Mouse (Mus musculus) left cerebral cortex, postnatal 25 days (tissue): Measurements from ENCODE around the gene Arhgap35. TPM values are rescaled to one million over a fixed set of nuclear protein-coding genes. Genes with fewer than 3 reads are reported as not detected.
"Not testable (repeated sequence)": the region's sequence is repeated elsewhere in the genome, so short reads cannot be mapped to it uniquely, and the experiment has no call there.

ENCODE experiments used
- DNase-seq, 2 experiments: peaks; one replicate each; pipeline ENCODE4 v3.0.0; 2022; ENCODE audit warnings: low spot score in 2 of 2, mixed read lengths in 1 of 2
- intact Hi-C: fragments of 180-260 bp; cut with DNase I; formaldehyde crosslinking; loops from one replicate; pipeline ENCODE4 v1.15.1; 2025
- total RNA-seq, 2 experiments: library from RNA; stranded (reverse); gene quantifications; 2 replicates each; pipeline ENCODE4 v1.2.3; 2021

Arhgap35 gene
- 100 to 1,000 TPM; 137 to 139 TPM for total RNA-seq

DNA sequence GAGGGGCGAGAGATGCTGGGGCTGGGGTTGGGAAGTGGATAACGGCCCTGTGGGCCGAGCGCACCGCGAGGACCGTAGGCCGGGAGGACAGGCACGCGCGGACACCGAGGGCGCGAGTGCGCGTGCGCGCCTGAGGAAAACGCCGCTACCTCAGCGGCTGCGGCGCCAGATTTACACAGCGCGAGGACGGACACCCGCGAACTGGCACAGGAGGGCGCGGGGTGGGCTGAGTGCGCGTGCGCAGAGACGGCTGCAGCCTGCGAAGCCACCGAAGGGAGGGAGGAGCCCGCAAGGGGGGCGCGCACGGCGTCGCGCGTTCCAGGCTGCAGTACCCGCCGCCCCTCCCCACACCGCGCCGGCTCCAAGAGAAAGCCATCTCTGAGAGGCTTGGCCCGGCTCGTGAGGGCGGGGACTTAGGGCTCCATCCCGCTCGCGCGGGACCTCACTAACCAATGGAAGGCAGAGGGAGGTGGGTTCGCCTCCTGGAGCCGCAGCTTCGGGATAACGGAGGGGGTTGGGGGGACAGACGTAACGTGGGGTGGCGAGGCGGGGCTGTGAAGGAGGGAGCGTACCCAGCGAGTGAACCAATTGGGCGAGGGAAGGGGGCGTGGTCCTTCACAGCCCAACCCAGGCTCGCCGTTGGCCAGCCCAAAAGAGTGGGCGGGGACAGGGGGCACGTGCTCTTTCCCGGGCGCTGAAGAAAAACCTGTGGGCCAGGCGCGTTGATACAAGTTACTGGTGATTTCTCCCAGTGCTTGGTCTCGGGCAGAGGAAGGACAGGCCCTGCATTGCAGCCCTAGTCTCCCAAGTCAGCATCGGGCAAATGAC is at the start of gene Arhgap35:
Gene Arhgap35, minus strand, starts transcription at position 106 of the 828 bp plus-strand sequence.
- intact Hi-C loops, result loop anchor here (2.0 to 10.0 kb wide), 5 partner anchors 38 to 320 kb away; partner anchors contain the start of gene Zc3h4
- peak; percentile 99 to 100 for DNase-seq

DNA sequence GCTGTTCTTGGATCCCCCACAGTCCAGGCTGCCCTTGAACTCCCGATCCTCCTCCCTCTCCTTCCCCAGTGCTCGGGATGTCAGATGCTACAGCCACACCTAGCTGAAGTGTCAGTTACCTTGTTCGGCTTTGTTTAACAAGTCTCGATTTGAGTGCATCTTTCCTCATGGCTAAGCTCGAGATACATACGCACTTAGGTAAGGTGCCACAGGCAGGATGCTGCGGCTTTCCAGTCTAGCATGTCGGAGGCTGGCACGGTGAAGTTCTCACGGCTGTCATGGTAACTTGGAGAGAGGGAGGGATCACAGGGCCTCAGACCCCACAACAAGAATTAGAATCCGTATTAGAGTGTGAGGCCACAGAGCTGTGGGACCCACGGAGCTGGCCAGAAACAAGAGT is 29.5 kb upstream of the Arhgap35 start:
- intact Hi-C loops, result no loop called here
- DNase-seq, result no peak

DNA sequence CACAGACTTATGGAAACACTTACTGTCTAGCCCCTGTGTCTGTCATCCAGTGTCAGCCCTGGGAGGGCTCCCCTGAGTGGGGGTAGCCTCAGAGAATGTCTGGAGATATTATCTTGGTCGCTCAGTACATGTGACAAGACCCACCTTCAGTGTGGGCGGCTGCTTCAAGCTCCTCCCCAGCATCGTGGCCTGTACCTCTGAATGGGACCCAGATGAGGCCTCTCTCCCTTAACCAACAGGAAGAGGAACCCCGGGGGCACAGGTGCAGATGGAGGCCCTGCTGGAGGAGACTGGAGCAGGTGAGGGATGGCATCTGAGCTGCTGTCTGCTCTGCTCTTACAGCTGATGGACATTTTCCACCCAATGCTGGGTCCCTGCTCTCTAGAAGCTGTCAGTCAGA is 28.3 kb upstream of the Arhgap35 start:
- intact Hi-C loops, DNase-seq: not testable (repeated sequence)

DNA sequence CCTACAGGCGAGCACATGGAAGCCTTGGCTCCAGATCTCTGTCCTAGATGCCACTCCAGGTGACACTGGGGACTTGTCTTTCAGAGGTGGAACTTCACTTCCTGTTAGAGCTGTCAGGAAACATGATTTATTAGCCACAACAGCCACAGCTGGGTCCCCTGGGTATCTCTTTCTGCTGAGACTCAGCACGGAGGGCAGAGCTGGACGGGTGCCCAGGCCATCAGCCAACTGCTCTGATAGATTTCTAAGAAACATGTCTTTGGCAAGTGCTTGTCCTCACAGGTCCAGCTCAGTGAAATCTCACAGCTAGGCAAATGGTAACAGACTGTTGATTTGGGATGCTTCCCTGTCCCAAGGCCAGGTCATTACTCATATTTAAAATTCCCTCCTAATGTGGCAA is 24.2 kb upstream of the Arhgap35 start:
- intact Hi-C loops, result no loop called here
- DNase-seq, result no peak

DNA sequence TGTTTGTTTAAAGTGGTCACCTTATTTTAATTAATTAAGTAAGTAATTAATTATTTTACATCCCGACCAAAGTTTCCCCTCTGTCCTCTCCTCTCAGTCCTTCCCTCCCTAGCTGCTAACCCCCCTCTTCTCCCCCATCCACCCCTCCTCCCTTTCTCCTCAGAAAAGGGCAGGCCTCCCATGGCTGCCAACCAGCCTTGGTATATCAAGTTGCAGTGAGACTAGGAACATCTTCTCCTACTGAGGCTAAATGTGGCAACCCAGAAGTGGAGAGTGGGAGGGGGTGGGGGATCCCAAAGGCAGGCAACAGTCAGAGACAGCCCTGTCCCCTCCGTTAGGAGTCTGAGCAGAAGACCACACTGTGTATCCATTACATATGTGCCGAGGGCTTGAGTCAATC is 20.3 kb upstream of the Arhgap35 start:
- DNase-seq, result no peak
- intact Hi-C loops, result no loop called here

DNA sequence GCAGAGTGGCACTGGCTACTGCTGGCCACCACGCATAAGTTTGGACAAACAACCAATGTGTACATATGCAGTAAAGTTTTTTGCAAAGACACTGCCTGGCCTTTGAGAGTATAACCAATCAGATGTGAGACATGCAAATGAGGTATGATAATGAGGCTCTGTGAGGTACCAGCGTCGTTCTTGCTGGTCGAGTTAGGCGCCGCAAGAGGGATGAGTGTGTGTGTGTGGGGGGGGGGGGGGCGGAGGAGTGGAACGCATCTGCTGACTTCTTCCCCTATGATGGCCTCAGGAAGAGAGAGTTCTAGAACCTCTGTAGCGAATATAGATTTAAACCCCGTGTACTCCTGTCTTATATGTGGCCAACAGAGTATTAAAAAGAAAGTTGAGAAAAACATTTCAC is 19.1 kb upstream of the Arhgap35 start:
- intact Hi-C loops, DNase-seq: not testable (repeated sequence)

DNA sequence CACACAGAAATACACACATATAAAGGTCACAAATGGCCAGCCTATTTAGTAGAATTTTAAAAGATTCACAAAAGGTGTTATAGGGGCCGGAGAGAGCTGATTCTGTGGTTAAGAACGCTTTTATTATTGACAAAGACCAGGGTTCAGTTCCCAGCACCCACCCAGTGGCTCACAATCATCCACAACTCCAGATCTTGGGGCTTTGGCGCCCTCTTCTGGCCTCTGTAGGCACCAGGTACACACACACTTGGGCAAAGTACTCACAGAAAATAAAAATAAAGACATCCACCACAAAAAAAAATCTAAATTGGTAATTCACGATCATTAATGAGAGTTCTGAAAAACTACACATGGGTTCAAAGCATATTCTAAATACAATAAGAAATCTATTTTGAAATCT is 17.1 kb upstream of the Arhgap35 start:
- no peak for DNase-seq
- intact Hi-C loops, result no loop called here

DNA sequence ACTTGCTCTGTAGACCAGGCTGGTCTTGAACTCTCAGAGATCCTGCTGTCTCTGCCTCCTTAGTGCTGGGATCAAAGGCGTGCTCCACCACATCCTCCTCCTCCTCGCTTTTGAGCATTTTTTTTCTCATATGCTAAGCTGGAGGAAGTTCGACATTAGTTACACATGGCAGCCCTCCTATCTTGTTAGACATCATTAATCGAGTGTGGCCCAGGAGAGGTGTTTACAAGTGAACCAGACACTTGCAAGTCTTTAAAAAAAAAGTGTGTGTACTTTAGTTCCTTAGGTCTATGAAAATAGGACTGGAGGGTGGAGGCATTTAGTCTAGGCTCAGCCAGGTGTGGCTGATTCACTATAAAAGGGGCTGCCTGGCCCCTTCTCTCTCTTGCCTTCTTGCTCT is 16.2 kb upstream of the Arhgap35 start:
- DNase-seq, result no peak
- intact Hi-C loops, result no loop called here

DNA sequence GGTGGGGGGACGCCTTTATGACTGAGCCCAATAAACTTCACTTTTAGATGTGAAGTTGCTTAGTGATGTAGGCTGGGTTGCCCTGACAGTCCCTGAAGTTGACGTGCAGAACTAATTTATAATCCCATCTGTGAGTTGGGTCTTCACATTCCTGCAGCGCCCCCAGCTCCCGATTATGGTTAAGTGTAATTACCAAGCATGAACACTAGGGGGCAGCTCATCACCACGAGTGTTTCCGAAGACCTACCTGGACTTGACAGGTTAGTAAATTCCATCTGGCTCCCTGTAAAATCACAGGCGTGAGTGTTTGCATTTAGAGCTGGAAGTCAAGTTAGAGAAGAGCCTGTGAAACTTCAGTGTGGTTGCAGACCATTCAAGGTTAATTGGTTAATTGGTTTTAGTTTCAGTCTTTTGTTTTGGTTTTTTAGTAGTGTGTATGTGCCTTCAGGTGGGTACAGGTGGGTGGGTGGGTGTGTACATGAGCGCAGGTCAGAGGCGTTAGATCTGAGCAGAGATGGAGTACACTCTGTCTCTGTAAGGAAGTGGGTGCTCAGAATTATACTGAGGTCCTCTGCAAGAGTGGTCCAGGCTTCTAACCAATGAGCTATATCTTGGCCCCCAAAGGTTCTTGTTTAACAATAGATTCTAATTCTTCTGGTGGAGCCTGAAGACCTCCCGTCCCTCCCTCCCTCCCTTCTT is 15.0 kb upstream of the Arhgap35 start:
- DNase-seq, result peak; percentile 67 to 68
- intact Hi-C loops, result loop anchor here (1.0 to 5.0 kb wide), 3 partner anchors 66 to 183 kb away; no protein-coding TSS in a partner anchor

DNA sequence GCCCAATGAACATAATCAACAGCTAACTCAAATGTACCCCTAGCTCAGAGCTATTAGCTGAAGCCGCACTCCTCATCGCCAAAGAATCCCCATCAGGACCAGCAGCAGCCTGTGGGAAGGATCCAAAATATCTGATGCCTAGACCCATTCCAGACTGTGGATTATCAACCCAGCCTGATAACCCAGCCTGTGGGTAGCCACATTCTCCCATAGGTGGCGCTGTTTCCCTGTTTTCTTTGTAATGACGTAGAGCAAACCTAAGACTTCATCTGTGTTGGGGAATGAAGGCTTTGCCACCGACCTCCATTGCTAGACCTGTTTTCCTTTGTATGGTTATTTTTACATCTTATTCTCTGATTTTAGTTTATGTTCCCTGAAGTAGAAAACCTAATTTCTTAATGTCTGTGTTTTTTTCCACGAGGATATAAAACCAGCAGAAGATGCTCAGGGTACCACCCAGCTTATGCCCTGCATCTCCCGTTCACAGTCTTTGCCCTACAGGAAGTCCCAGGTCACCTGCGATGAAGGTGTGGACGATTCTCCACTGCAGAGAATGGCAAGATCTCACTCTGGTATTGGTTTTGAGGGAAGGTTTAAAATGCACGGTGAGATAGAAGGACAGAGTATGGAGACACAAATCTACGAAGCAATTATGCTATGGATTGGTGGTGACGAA is 13.4 kb upstream of the Arhgap35 start:
- DNase-seq, result peak; percentile 65 to 82
- intact Hi-C loops, result loop anchor here (5.0 kb wide), 1 partner anchor 184 kb away; no protein-coding TSS in a partner anchor

DNA sequence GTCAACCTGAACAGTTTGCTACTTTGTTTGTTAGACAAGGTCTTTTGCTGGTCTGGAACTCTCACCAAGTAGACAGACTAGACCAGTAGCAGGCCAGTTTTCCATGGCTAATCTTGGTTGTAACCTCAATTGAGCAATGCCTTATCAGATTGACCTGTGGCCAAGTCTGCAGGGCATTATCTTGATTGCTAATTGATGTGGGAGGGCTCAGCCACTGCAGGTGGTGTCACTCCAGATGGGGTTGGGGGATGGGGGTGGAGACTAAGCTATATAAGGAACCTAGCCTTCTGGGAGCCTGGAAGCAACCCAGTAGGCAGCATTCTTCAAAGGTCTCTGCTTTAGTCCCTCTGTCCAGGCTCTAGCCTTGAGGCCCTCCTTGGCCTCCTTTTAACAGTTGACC is 8.9 kb upstream of the Arhgap35 start:
- no peak for DNase-seq
- intact Hi-C loops, result no loop called here

DNA sequence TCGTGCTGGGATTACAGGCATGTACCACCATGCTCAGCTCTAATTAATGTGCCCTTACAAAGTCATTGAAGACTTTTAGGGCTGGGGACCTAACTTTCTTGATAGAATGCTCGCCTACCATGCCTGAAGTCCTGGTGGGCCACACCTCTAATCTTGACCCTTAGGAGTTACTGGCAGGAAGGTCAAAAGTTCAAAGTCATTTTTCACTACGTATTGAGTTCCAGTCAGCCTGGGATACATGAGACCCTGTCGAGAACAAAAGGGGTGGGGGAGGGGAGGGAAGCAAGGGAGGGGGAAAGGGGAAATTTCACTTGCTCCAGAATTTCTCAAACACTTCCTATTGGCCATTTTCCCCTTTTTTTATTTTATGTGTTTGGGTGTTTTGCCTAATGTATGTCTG is 8.3 kb upstream of the Arhgap35 start:
- intact Hi-C loops, result no loop called here

DNA sequence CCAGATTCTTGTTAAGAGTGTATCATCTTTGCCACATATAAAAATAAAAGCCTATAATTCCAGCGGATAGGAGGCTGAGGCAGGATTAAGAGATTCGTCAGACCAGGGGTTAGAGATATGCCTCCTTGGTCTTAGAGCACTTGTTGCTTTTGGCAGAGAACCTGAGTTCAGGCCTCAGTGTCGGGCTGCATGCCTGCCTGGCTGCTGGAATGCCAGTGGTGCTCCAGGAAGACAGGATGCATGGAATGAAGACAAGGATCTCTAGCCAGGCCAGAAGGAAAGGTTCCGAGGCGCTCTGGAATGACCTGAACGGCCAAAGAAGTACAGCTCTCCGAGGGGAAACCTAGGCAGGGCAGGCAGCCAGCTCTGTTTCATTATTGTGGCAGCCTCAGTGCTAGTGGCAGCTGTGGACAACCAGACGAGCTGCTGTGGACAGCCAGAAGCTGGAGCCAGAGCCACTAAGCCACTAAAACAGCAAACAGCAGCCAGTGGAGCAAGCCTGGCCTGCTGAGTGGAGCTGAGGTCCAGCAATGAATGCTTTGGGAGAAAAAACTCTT is 6.4 kb upstream of the Arhgap35 start:
- DNase-seq, result no peak
- intact Hi-C loops, result no loop called here

More for the DNA sequence above, 8.3 kb upstream of the Arhgap35 start:
- no peak for DNase-seq

DNA sequence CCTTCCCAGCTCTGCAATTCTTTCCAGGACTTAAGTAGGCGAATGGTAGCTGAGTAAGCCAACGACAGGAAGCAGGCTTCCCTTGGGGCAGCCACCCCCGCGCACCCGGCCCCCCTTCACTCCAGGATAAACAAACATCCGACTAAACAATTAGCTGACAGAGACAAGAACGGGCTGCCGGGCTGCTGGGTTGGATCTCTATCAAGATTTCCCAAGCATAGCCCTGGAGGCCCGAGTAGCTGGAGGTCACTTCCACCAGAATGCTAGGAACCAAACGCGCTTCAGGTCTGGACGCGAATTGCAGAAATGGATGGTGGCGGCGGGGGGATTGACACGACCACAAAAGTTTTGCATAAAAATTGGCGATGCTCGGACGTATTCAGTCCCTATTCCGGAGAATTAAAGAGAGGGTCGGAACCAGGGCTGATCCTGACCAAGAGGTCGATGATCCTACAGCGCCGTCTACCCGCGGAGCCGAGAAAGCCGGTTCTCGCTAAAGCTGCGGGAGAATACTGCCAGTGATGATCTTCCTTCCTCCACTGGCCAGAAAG is 3.9 kb upstream of the Arhgap35 start:
- intact Hi-C loops, result loop anchor here (2.0 to 10.0 kb wide), 4 partner anchors 64 to 324 kb away; no protein-coding TSS in a partner anchor
- peak; percentile 51 to 63 for DNase-seq

DNA sequence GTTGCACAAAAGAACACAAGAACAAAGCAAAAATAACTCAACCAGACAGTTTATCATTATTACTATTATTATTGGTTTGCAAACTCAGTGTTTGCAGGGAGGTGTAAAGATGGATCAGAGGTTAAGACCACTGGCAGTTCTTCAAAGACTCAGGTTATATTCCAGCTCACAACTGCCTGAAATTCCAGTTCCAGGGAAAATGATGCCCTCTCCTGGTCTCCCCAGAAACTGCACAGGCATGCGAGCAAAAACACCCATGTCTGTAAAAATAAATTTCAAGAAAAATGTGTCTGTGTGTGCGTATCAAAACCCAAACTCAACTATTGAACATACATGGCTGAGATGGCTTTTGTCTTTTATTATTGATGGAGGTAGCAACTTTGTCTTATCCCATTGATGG is 2.3 kb upstream of the Arhgap35 start:
- peak; percentile 57 to 77 for DNase-seq
- intact Hi-C loops, result loop anchor here (2.0 to 10.0 kb wide), 4 partner anchors 62 to 322 kb away; no protein-coding TSS in a partner anchor

DNA sequence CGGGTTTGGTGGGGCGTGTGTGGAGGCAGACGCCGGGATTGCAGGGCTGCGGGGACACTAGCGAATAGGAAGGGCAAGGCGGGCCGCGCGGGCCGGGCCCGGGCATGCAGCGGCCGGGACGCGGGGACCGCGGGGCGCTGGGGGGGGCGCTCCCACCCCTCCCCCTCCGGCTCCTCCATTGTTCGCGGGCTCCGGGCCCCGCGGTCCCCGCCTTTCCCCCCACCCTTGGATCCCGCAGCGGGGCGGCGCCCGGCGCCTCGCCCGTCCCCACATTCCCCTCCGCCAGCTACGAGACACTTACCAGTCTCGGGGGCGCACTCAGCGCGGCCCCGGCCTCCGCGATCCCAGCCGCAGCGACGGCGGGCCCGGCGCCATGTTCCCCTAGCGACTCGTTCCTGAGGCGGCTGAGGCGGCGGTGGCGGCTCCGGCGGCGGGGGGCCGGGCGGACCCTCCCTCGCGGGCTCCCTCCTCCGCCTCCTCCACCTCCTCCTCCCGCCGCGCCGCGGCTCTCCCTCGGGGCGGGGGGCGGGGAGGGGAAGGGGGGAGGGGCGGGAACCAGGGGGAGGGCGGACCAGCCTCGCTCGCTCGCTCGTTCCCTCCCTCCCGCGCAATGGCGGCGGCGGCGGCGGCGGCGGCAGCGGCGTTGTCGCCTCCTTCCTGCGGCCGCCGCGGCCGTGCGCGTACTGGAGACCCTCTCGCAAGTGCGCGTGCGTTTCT is 464 bp downstream of the Arhgap35 start:
- intact Hi-C loops, result loop anchor here (2.0 to 10.0 kb wide), 4 partner anchors 37 to 320 kb away; partner anchors contain the start of gene Zc3h4
- DNase-seq, result peak in 1 of 2 experiments; percentile 47

DNA sequence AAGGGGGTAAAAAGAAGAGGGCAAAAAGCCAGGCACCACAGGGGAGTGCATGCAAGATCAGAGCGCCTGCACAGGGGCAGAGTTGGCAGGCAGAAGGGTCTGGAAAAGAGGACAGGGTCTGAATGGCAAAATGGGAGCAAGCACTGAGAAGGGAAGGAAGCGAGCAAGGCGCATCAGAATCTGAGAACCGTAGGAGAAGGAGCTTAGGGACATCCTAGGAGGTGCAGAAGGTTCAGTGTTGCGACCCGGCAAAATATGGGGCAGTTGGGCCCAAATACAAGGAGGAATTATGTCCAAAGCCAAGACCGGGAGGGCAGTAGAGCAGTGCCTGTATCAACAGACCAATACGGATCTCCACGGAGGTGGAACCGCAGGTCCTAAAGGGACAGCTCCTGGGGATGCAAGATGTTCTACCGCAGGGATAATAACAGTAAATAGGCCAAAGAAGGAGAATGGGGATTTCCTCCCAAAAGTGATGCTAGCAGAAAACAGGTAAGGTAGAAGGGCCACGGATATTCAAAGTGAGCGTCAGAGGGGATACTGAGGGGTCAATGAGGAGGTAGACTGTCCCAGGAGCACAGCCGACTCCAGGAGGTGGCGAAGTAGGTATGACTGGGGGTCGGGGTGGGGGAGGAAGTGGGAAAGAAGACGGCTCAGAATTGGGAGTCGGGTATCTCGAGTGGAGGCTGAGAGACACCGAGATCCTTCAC is 1.2 kb downstream of the Arhgap35 start:
- intact Hi-C loops, result loop anchor here (2.0 to 10.0 kb wide), 5 partner anchors 19 to 319 kb away; partner anchors contain the start of gene Zc3h4
- peak; percentile 18 to 38 for DNase-seq

DNA sequence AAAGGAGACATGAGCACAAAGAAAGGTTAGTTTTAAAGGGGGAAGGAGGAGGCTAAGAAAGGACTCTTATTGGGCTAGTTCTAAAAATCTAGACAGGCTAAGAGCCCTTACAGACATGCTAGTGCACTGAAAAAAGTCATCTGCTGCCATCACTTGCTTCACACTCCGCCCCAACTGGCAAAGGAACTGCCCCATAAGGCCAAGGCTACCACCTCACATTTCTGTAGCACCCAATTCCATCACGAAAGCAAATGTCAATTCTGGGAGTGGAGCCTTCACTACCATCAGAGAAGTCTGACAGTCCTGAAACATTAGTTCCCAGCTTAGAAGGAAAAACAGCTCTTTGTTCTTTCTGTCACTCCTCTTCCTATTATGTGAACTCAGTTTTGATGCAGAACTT is 4.4 kb downstream of the Arhgap35 start:
- intact Hi-C loops, result loop anchor here (5.0 to 10.0 kb wide), 3 partner anchors 33 to 316 kb away; no protein-coding TSS in a partner anchor
- no peak for DNase-seq
